Comparison of ENCODE assay signal across 14 mouse cellular contexts in the genomic region with DNA sequence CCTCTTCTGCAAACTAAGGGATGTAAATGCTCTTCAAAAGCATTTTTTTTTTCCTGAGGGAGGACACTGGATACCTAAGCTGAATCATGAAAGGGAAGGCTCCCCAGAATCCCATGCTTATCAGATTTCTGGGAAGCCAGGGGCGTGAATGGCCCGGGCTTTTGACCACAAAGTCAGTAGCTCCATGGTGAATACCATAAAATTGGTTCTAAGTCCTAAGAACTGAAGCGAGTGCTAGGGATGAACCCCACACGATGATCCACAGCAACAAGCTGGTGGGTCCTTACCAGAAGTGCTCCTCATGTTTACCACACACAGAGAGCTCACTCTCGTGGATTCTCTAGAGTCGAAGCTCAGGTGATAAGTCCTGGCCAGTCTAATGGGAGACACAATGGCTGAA. TPM values are rescaled to one million over a fixed set of nuclear protein-coding genes. Genes with fewer than 3 reads are reported as not detected.
DNase-seq lines count a peak whose midpoint lies in the region; ATAC-seq lines count a peak whose summit lies in the region.
"Had no signal": no experiment of that assay in that cellular context is flagged by ENCODE, and none has a peak within 500 bp of the region (broad histone marks: within the 10 kb centered on the region; RNA-seq: fewer than 3 reads in every experiment).

No protein-coding gene starts in this region.

- no peak overlapping the region for H3K4me3 ChIP-seq in heart, embryonic 13.5 days
- no peak overlapping the region for H3K4me3 ChIP-seq in midbrain, embryonic 16.5 days (ENCODE audit: low read depth, low read length)
- H3K4me3 ChIP-seq in midbrain, embryonic 13.5 days (replicated peaks), result no peak overlapping the region
- H3K4me3 ChIP-seq in limb, embryonic 13.5 days, result peak overlapping the region; percentile 3; the same call in 1 of the 2 replicates
- no peak overlapping the region for H3K4me3 ChIP-seq in neural tube, embryonic 15.5 days (replicated peaks)
- H3K4me3 ChIP-seq: embryonic facial prominence, embryonic 12.5 days; intestine, embryonic 15.5 days had no signal

- no peak for ATAC-seq in heart, embryonic 13.5 days (ENCODE audit: extremely low read depth, insufficient number of reproducible peaks, low FRiP score, low TSS enrichment)
- no peak for ATAC-seq in midbrain, embryonic 16.5 days
- no peak for ATAC-seq in midbrain, embryonic 13.5 days
- no peak for ATAC-seq in limb, embryonic 13.5 days (ENCODE audit: low FRiP score, low read depth)
- ATAC-seq in neural tube, embryonic 15.5 days (ENCODE audit: low FRiP score), result no peak
- ATAC-seq in megakaryocyte, adult 5-6 weeks (ENCODE audit: poor library complexity, severe bottlenecking), result no peak

- no peaks in the 10 kb centered on the region for H3K9me3 ChIP-seq in heart, embryonic 13.5 days
- no peaks in the 10 kb centered on the region for H3K9me3 ChIP-seq in midbrain, embryonic 16.5 days (replicated peaks; ENCODE audit: control insufficient read depth, low read length, poor library complexity, severe bottlenecking)
- no peaks in the 10 kb centered on the region for H3K9me3 ChIP-seq in midbrain, embryonic 13.5 days
- H3K9me3 ChIP-seq in limb, embryonic 13.5 days, result no peaks in the 10 kb centered on the region
- no peaks in the 10 kb centered on the region for H3K9me3 ChIP-seq in neural tube, embryonic 15.5 days (replicated peaks)
- H3K9me3 ChIP-seq: embryonic facial prominence, embryonic 12.5 days; intestine, embryonic 15.5 days; limb, embryonic 12.5 days had no signal

- H3K36me3 ChIP-seq in heart, embryonic 13.5 days, result no peaks in the 10 kb centered on the region
- no peaks in the 10 kb centered on the region for H3K36me3 ChIP-seq in midbrain, embryonic 16.5 days (ENCODE audit: control insufficient read depth, insufficient read depth, low read length)
- H3K36me3 ChIP-seq in midbrain, embryonic 13.5 days, result no peaks in the 10 kb centered on the region
- no peaks in the 10 kb centered on the region for H3K36me3 ChIP-seq in limb, embryonic 13.5 days
- no peaks in the 10 kb centered on the region for H3K36me3 ChIP-seq in neural tube, embryonic 15.5 days
- H3K36me3 ChIP-seq: embryonic facial prominence, embryonic 12.5 days; intestine, embryonic 15.5 days; limb, embryonic 12.5 days had no signal

- no peaks in the 10 kb centered on the region for H3K27me3 ChIP-seq in heart, embryonic 13.5 days (replicated peaks)
- no peaks in the 10 kb centered on the region for H3K27me3 ChIP-seq in midbrain, embryonic 16.5 days (ENCODE audit: control insufficient read depth, insufficient read depth, low read depth, low read length)
- H3K27me3 ChIP-seq in midbrain, embryonic 13.5 days, result no peaks in the 10 kb centered on the region
- H3K27me3 ChIP-seq in limb, embryonic 13.5 days, result no peaks in the 10 kb centered on the region
- no peaks in the 10 kb centered on the region for H3K27me3 ChIP-seq in neural tube, embryonic 15.5 days (replicated peaks)
- H3K27me3 ChIP-seq: embryonic facial prominence, embryonic 12.5 days; intestine, embryonic 15.5 days; limb, embryonic 12.5 days had no signal

- no peak for DNase-seq in heart, adult 9 months (ENCODE audit: low spot score in 2 of 2)
- no peak for DNase-seq in spleen, postnatal 10 days (ENCODE audit: low spot score in 2 of 2)
- DNase-seq: gastrocnemius, postnatal 36 days; kidney, postnatal 10 days had no signal

- 0 out of 2 replicates have a peak overlapping the region, but pooled peaks have one; percentile 0 for H3K9ac ChIP-seq in heart, embryonic 13.5 days
- no peak overlapping the region for H3K9ac ChIP-seq in midbrain, embryonic 16.5 days (ENCODE audit: low read depth, low read length)
- H3K9ac ChIP-seq in midbrain, embryonic 13.5 days (replicated peaks), result no peak overlapping the region
- H3K9ac ChIP-seq in limb, embryonic 13.5 days, result peak overlapping the region; percentile 39; the same call in 1 of the 2 replicates
- H3K9ac ChIP-seq in neural tube, embryonic 15.5 days (replicated peaks), result no peak overlapping the region
- H3K9ac ChIP-seq: embryonic facial prominence, embryonic 12.5 days; intestine, embryonic 15.5 days; limb, embryonic 12.5 days had no signal

- H3K4me2 ChIP-seq in heart, embryonic 13.5 days, result peak overlapping the region; percentile 73; the same call in 1 of the 2 replicates
- H3K4me2 ChIP-seq in midbrain, embryonic 16.5 days (ENCODE audit: low read length), result peak overlapping the region; percentile 81
- no peak overlapping the region for H3K4me2 ChIP-seq in midbrain, embryonic 13.5 days (replicated peaks)
- H3K4me2 ChIP-seq in limb, embryonic 13.5 days (replicated peaks), result peak overlapping the region; percentile 71
- peak overlapping the region; percentile 69 for H3K4me2 ChIP-seq in neural tube, embryonic 15.5 days

- WGBS in heart, embryonic 13.5 days, result 47% methylated on average over 6 of the region's 6 CpGs
- WGBS in midbrain, embryonic 16.5 days, result 69% methylated on average over 6 of the region's 6 CpGs
- 63% methylated on average over 6 of the region's 6 CpGs for WGBS in midbrain, embryonic 13.5 days
- 35% methylated on average over 6 of the region's 6 CpGs for WGBS in limb, embryonic 13.5 days
- WGBS in neural tube, embryonic 15.5 days, result 58% methylated on average over 6 of the region's 6 CpGs

- 0 out of 2 replicates have a peak overlapping the region, but pooled peaks have one; percentile 24 for H3K27ac ChIP-seq in heart, embryonic 13.5 days (replicated peaks)
- no peak overlapping the region for H3K27ac ChIP-seq in midbrain, embryonic 16.5 days (ENCODE audit: low read length)
- H3K27ac ChIP-seq in midbrain, embryonic 13.5 days, result no peak overlapping the region
- H3K27ac ChIP-seq in limb, embryonic 13.5 days, result no peak overlapping the region
- H3K27ac ChIP-seq in neural tube, embryonic 15.5 days (replicated peaks), result no peak overlapping the region
- H3K27ac ChIP-seq: embryonic facial prominence, embryonic 12.5 days; intestine, embryonic 15.5 days; macrophage had no signal

- peaks cover 15% of the 10 kb centered on the region for H3K4me1 ChIP-seq in heart, embryonic 13.5 days
- peaks cover 8% of the 10 kb centered on the region for H3K4me1 ChIP-seq in midbrain, embryonic 16.5 days (ENCODE audit: control insufficient read depth, insufficient read depth, low read length)
- H3K4me1 ChIP-seq in midbrain, embryonic 13.5 days (replicated peaks), result peaks cover 8% of the 10 kb centered on the region
- peaks cover 13% of the 10 kb centered on the region for H3K4me1 ChIP-seq in limb, embryonic 13.5 days
- H3K4me1 ChIP-seq in neural tube, embryonic 15.5 days, result peaks cover 4% of the 10 kb centered on the region
- H3K4me1 ChIP-seq: intestine, embryonic 15.5 days had no signal

RNA-seq across cellular contexts. Expression of a gene that starts 1.6 kb away (rescaled TPM):
- polyA plus RNA-seq in heart, embryonic 13.5 days (2015; fragmentation: Nextera tagmentation; extraction: Ambion mirVana), result 0.45 and 0.51 TPM in 2 replicates
- 2.1 and 2.2 TPM in 2 replicates for polyA plus RNA-seq in midbrain, embryonic 16.5 days (2015; fragmentation: Nextera tagmentation; extraction: Ambion mirVana)
- polyA plus RNA-seq in midbrain, embryonic 13.5 days (2015; fragmentation: Nextera tagmentation; extraction: Ambion mirVana), result 0.97 and 1.1 TPM in 2 replicates
- polyA plus RNA-seq in limb, embryonic 13.5 days (2015; fragmentation: Nextera tagmentation; extraction: Ambion mirVana), result 2.0 and 2.3 TPM in 2 replicates
- polyA plus RNA-seq in neural tube, embryonic 15.5 days (2015; fragmentation: Nextera tagmentation; extraction: Ambion mirVana), result 1.4 TPM in 2 replicates
- total RNA-seq in megakaryocyte, adult 5-6 weeks (2015), result 0.42 and 0.57 TPM in 2 replicates
- 0.18 and 0.28 TPM in 2 replicates for total RNA-seq in megakaryocyte, adult 5-6 weeks (2017)

Comparison
In these comparisons a context has a peak if more than half of its experiments do, and no peak if none do; other contexts are left out.
1. H3K9ac ChIP-seq: peak in heart, embryonic 13.5 days (single experiment) and limb, embryonic 13.5 days (single experiment); none in midbrain, embryonic 16.5 days (single experiment), midbrain, embryonic 13.5 days (single experiment) and neural tube, embryonic 15.5 days (single experiment).